Mouse (Mus musculus): ENCODE data around the gene Prex1.

GRCm38 (mm10) chr2:166737307-166737706 lies 23.7 kb upstream of the Prex1 start:
- TF ChIP-seq CTCF (IDR thresholded peaks at IDR 0.05; ENCODE audit: control insufficient read depth, insufficient read depth, low read length) (no peak), POLR2A (IDR thresholded peaks at IDR 0.05; ENCODE audit: borderline replicate concordance, control insufficient read depth, low read depth, low read length) (no peak)

All from bone marrow, adult 2 months (tissue).